Mouse (Mus musculus) bone marrow, adult 2 months (tissue): Measurements from ENCODE around the gene Hist1h4f.
"Not testable (repeated sequence)": the region's sequence is repeated elsewhere in the genome, so short reads cannot be mapped to it uniquely, and the experiment has no call there.

Source experiments
- CTCF ChIP-seq: fragments of 200-500 bp; IDR thresholded peaks from 2 replicates; pipeline ENCODE4 v1.5.1; 2011; ENCODE audit warnings: low read length, control low read depth; ENCODE audit not compliant: control insufficient read depth, insufficient read depth
- POLR2A ChIP-seq: fragments of 200-500 bp; IDR thresholded peaks from 2 replicates; pipeline ENCODE4 v1.6.1; 2011; ENCODE audit warnings: low read depth, mild to moderate bottlenecking, control low read depth, low read length, borderline replicate concordance; ENCODE audit not compliant: control insufficient read depth

DNA sequence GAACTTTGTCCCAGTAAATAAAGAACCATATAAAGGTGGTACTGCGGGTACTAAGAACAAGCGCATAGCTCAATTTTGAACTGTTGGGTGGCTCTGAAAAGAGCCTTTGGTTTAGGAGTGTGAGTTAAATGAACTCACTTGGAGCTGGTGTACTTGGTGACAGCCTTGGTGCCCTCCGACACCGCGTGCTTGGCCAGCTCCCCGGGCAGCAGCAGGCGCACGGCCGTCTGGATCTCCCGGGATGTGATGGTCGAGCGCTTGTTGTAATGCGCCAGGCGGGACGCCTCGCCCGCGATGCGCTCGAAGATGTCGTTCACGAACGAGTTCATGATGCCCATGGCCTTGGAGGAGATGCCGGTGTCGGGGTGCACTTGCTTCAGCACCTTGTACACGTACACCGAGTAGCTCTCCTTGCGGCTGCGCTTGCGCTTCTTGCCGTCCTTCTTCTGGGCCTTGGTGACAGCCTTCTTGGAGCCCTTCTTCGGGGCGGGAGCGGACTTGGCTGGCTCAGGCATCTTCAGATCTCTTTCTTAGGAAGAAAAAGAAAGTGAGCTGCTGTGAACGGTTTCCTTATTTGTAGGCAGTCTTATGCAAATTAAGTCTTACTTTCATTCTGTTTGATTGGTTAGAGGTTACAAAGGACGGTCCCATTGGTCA is 34.1 kb upstream of the Hist1h4f start:
- not testable (repeated sequence) for TF ChIP-seq CTCF
- peak; percentile 92 for TF ChIP-seq POLR2A
